Mouse (Mus musculus) hindbrain, embryonic 11.5 days (tissue): ENCODE measurements at regions not wholly inside any gene's neighbourhood (a gene's known extent, or its start where the extent isn't known, plus 50 kb on each side); places are given as distances from the start of the nearest gene placed in this dataset.

Source experiments
- ATAC-seq: fragments of 200-750 bp; cut with Nextera tagmentation; 2 replicates; pipeline ENCODE4 v1.8.0; 2017; ENCODE audit warnings: mild to moderate bottlenecking, moderate TSS enrichment, moderate library complexity; ENCODE audit not compliant: low FRiP score
- DNase-seq: peaks from one replicate; pipeline ENCODE4 v3.0.0-alpha.2; 2015; ENCODE audit warnings: low spot score
- H3K27ac ChIP-seq: fragments of 300-500 bp; sonication (generic); 2 replicates; pipeline ENCODE4 v1.5.1; 2014; ENCODE audit warnings: mild to moderate bottlenecking, low read depth, low read length
- H3K27me3 ChIP-seq: fragments of 300-500 bp; sonication (generic); 2 replicates; pipeline ENCODE4 v1.6.1; 2014; ENCODE audit warnings: mild to moderate bottlenecking, low read length, moderate library complexity, mixed read lengths; ENCODE audit not compliant: control insufficient read depth, insufficient read depth
- H3K36me3 ChIP-seq: fragments of 300-500 bp; sonication (generic); 2 replicates; pipeline ENCODE4 v1.6.1; 2014; ENCODE audit warnings: mild to moderate bottlenecking, low read length, moderate library complexity, mixed read lengths; ENCODE audit not compliant: control insufficient read depth, insufficient read depth
- H3K4me1 ChIP-seq: fragments of 300-500 bp; sonication (generic); replicated peaks from 2 replicates; pipeline ENCODE4 v1.6.1; 2014; ENCODE audit warnings: low read length, mixed read lengths; ENCODE audit not compliant: control insufficient read depth, insufficient read depth
- H3K4me2 ChIP-seq: fragments of 300-500 bp; sonication (generic); replicated peaks from 2 replicates; pipeline ENCODE4 v1.6.1; 2014; ENCODE audit warnings: mild to moderate bottlenecking, low read depth, low read length
- H3K4me3 ChIP-seq: fragments of 300-500 bp; sonication (generic); 2 replicates; pipeline ENCODE4 v1.5.1; 2014; ENCODE audit warnings: low read depth, low read length
- H3K9ac ChIP-seq: fragments of 300-500 bp; sonication (generic); 2 replicates; pipeline ENCODE4 v1.6.1; 2014; ENCODE audit warnings: low read depth, low read length
- H3K9me3 ChIP-seq: fragments of 300-500 bp; sonication (generic); 2 replicates; pipeline ENCODE4 v1.6.1; 2016; ENCODE audit warnings: low read length; ENCODE audit not compliant: control insufficient read depth
- WGBS: fragments of 180-500 bp; shearing (Covaris S2); extraction: QIAGEN DNeasy Blood & Tissue Kit; methylation state at CpG from one replicate; pipeline ENCODE4 v1.1.7; 2014; 5-methylcytosine and 5-hydroxymethylcytosine counted together

DNA sequence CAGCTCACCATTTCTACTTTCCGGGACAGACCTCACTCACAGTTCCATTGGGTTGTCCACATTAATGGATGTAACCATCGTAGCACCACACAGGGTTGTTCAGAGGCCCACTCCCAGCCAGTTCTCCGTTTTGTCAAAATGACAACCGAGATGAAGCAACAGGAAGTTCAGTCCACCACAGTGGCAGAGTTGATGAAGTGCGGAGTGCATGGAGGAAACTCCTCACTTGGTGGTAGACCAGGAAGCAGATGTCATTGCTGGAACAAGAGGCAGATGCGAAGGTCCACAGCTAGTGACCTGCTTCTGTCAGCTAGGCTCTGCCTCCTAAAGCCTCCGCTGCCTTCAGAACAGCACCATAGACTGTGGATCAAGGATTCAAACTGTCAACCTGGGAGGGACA is 59.5 kb upstream of the Dhx15 start:
- Histone ChIP-seq H3K4me1 (no peaks in the 10 kb centered on the region), H3K9ac (no peak overlapping the region), H3K4me3 (no peak overlapping the region), H3K9me3 (no peaks in the 10 kb centered on the region), H3K36me3 (no peaks in the 10 kb centered on the region), H3K27ac (no peak overlapping the region), H3K4me2 (no peak overlapping the region), H3K27me3 (no peaks in the 10 kb centered on the region)
- DNase-seq = no peak
- no peak for ATAC-seq
- WGBS = 87% methylated on average over 7 of the region's 7 CpGs

DNA sequence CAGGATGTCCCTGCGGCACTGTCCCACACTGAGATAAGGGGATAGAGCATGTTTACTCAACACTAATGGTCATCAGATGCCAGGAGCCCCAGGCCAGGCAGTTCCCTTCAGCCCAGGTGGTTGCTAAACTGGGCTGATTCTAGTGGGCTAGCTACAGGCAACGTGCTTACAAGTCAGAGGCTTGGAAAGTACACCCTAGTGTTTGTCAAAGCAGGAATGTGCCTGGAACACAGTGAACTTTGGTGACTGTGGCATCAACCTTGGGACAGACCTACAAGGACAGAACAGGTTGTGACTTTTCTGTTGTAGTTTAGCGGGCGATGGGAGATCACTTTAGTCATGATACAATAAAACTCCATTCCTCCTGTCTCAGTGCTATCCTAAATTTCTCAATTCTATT is 53.6 kb upstream of the Dhx15 start:
- Histone ChIP-seq H3K9me3 (no peaks in the 10 kb centered on the region), H3K4me1 (no peaks in the 10 kb centered on the region), H3K4me2 (no peak overlapping the region), H3K4me3 (no peak overlapping the region), H3K36me3 (no peaks in the 10 kb centered on the region), H3K27me3 (no peaks in the 10 kb centered on the region), H3K9ac (no peak overlapping the region), H3K27ac (no peak overlapping the region)
- no peak for ATAC-seq
- WGBS = 85% methylated on average over 4 of the region's 4 CpGs
- no peak for DNase-seq

DNA sequence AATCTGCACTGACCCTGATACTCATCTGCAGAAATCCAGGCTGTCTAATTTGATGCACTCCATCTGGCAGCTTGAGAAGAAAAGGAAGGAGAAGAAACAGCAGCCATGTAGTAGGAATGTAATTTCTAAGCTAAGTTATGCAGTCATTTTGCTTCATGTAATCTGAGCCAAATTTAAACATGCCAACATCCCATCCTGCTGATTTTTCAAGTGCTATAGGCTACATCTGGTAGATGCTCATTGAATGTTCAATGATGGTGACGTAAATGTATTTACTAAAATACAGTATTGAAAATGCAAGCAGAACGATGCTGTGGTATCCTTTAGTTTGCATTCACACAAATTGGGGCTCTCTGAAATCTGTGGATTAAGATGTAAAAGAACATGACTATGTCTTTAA is 52.1 kb upstream of the Dhx15 start:
- H3K4me2 ChIP-seq = no peak overlapping the region
- DNase-seq = no peak
- no peaks in the 10 kb centered on the region for H3K9me3 ChIP-seq
- H3K4me1 ChIP-seq = no peaks in the 10 kb centered on the region
- H3K9ac ChIP-seq = no peak overlapping the region
- no peak for ATAC-seq
- no peaks in the 10 kb centered on the region for H3K36me3 ChIP-seq
- H3K27me3 ChIP-seq = no peaks in the 10 kb centered on the region
- 91% methylated on average over 2 of the region's 2 CpGs for WGBS
- H3K27ac ChIP-seq = no peak overlapping the region
- no peak overlapping the region for H3K4me3 ChIP-seq

DNA sequence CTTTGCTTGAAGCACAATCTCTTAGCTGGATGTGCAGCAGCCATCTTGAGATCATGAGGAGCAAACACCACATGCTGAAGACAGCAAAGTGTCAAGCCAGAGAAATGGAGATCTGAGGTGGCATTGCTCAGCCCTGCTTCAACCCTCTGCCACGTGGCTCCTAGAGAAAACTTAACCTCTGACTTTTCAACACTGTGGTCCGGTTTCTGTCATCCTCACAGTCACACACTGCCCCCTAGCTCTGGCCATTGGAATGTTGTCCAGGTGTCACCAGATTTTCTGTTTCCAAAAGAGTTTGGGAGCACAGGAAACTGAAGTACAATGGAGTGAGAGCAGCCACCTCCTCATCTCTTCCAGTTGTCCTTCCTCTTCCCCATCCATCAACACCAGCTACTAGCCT is 50.2 kb upstream of the Dhx15 start:
- Histone ChIP-seq H3K9me3 (no peaks in the 10 kb centered on the region), H3K36me3 (no peaks in the 10 kb centered on the region), H3K4me3 (no peak overlapping the region), H3K9ac (no peak overlapping the region), H3K27ac (no peak overlapping the region), H3K27me3 (no peaks in the 10 kb centered on the region), H3K4me1 (no peaks in the 10 kb centered on the region), H3K4me2 (no peak overlapping the region)
- peak; percentile 19 for DNase-seq
- 6% methylated on average over 2 of the region's 2 CpGs for WGBS
- ATAC-seq = no peak
